Mouse (Mus musculus) intestine, embryonic 16.5 days (tissue): ENCODE measurements around the gene Pi4k2b. TPM values are rescaled to one million over a fixed set of nuclear protein-coding genes. Genes with fewer than 3 reads are reported as not detected.

Source experiments
- ATAC-seq: fragments of 200-750 bp; cut with Nextera tagmentation; 2 replicates; pipeline ENCODE4 v1.8.0; 2017; ENCODE audit warnings: moderate TSS enrichment, moderate library complexity
- H3K27ac ChIP-seq: fragments of 300-500 bp; sonication (generic); 2 replicates; pipeline ENCODE4 v1.5.1; 2014; ENCODE audit warnings: mild to moderate bottlenecking, low read length
- H3K27me3 ChIP-seq: fragments of 300-500 bp; sonication (generic); replicated peaks from 2 replicates; pipeline ENCODE4 v1.6.1; 2014; ENCODE audit warnings: low read length, control low read depth, mixed read lengths; ENCODE audit not compliant: control insufficient read depth, insufficient read depth
- H3K36me3 ChIP-seq: fragments of 300-500 bp; sonication (generic); 2 replicates; pipeline ENCODE4 v1.6.1; 2014; ENCODE audit warnings: low read length, control low read depth; ENCODE audit not compliant: control insufficient read depth, insufficient read depth
- H3K4me1 ChIP-seq: fragments of 300-500 bp; sonication (generic); 2 replicates; pipeline ENCODE4 v1.6.1; 2014; ENCODE audit warnings: low read length, control low read depth, mixed read lengths; ENCODE audit not compliant: control insufficient read depth, insufficient read depth
- H3K4me2 ChIP-seq: fragments of 300-500 bp; sonication (generic); 2 replicates; pipeline ENCODE4 v1.6.1; 2014; ENCODE audit warnings: low read depth, low read length, control low read depth
- H3K4me3 ChIP-seq: fragments of 300-500 bp; sonication (generic); 2 replicates; pipeline ENCODE4 v1.5.1; 2014; ENCODE audit warnings: mild to moderate bottlenecking, low read length
- H3K9ac ChIP-seq: fragments of 300-500 bp; sonication (generic); 2 replicates; pipeline ENCODE4 v1.6.1; 2014; ENCODE audit warnings: low read depth, low read length
- H3K9me3 ChIP-seq: fragments of 300-500 bp; sonication (generic); 2 replicates; pipeline ENCODE4 v1.6.1; 2016; ENCODE audit warnings: low read length, control low read depth; ENCODE audit not compliant: control insufficient read depth
- WGBS: fragments of 180-500 bp; shearing (Covaris S2); extraction: QIAGEN DNeasy Blood & Tissue Kit; methylation state at CpG from one replicate; pipeline ENCODE4 v1.1.7; 2014; 5-methylcytosine and 5-hydroxymethylcytosine counted together
- polyA plus RNA-seq: library from polyadenylated mRNA; unstranded; fragments of >200 nt; fragmentation: Nextera tagmentation; extraction: Ambion mirVana; gene quantifications from 2 replicates; pipeline ENCODE4 v1.2.1, GENCODE M21; 2015

Gene Pi4k2b
- polyA plus RNA-seq, 1 experiment from 2014 or later, result 15.5 TPM

- Histone ChIP-seq H3K36me3 (peaks cover 3% of the 10 kb centered on the region; the same call in 1 of the 2 replicates), H3K9me3 (no peaks in the 10 kb centered on the region), H3K4me1 (no peaks in the 10 kb centered on the region), H3K9ac (no peak overlapping the region), H3K27me3 (no peaks in the 10 kb centered on the region), H3K27ac (no peak overlapping the region), H3K4me2 (no peak overlapping the region), H3K4me3 (no peak overlapping the region)
- no peak for ATAC-seq
- 92% methylated on average over 12 of the region's 12 CpGs for WGBS
Measured at GRCm38 (mm10) chr5:52799274-52799985, 58.1 kb downstream of the Pi4k2b start.

GRCm38 (mm10) chr5:52805801-52806200, 64.4 kb downstream of the Pi4k2b start:
- Histone ChIP-seq H3K9me3 (no peaks in the 10 kb centered on the region), H3K9ac (no peak overlapping the region), H3K4me1 (no peaks in the 10 kb centered on the region), H3K4me3 (no peak overlapping the region), H3K4me2 (no peak overlapping the region), H3K27me3 (no peaks in the 10 kb centered on the region), H3K36me3 (no peaks in the 10 kb centered on the region), H3K27ac (no peak overlapping the region)
- no peak for ATAC-seq
- 72% methylated on average over 4 of the region's 4 CpGs for WGBS

- no peaks in the 10 kb centered on the region for H3K4me1 ChIP-seq
- H3K9ac ChIP-seq, result no peak overlapping the region
- 78% methylated on average over 8 of the region's 8 CpGs for WGBS
- H3K9me3 ChIP-seq, result no peaks in the 10 kb centered on the region
- no peak overlapping the region for H3K4me3 ChIP-seq
- no peaks in the 10 kb centered on the region for H3K27me3 ChIP-seq
- no peak for ATAC-seq
- H3K27ac ChIP-seq, result no peak overlapping the region
- H3K36me3 ChIP-seq, result no peaks in the 10 kb centered on the region
- H3K4me2 ChIP-seq, result no peak overlapping the region
Measured at GRCm38 (mm10) chr5:52806349-52806748, 65.0 kb downstream of the Pi4k2b start.

- Histone ChIP-seq H3K27ac (no peak overlapping the region), H3K4me1 (no peaks in the 10 kb centered on the region), H3K4me3 (no peak overlapping the region), H3K9ac (no peak overlapping the region), H3K4me2 (no peak overlapping the region), H3K9me3 (no peaks in the 10 kb centered on the region), H3K36me3 (no peaks in the 10 kb centered on the region), H3K27me3 (no peaks in the 10 kb centered on the region)
- ATAC-seq, result no peak
- 83% methylated on average over 7 of the region's 7 CpGs for WGBS
Measured at GRCm38 (mm10) chr5:52807030-52807429, 65.7 kb downstream of the Pi4k2b start.

DNA sequence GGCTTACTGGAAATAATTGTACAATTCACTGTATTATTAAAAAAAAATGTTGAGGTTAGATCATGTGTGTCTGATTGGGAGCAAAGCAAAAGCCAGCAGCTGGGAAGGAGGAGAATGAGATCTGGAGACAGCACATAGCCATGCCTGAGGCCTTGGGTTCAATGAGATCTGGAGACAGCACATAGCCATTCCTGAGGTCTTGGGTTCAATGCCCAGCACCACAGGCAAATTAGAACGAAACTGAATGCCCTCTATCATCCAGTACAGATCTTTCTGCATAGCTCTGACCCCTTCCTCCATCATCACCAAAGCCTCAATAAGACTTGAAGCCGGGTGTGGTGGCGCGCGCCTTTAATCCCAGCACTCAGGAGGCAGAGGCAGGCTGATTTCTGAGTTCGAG, 69.1 kb downstream of the Pi4k2b start:
- H3K4me3 ChIP-seq, result no peak overlapping the region
- ATAC-seq, result no peak
- no peaks in the 10 kb centered on the region for H3K27me3 ChIP-seq
- WGBS, result 88% methylated on average over 6 of the region's 6 CpGs
- H3K27ac ChIP-seq, result no peak overlapping the region
- no peaks in the 10 kb centered on the region for H3K9me3 ChIP-seq
- H3K36me3 ChIP-seq, result no peaks in the 10 kb centered on the region
- H3K4me2 ChIP-seq, result no peak overlapping the region
- H3K9ac ChIP-seq, result no peak overlapping the region
- H3K4me1 ChIP-seq, result no peaks in the 10 kb centered on the region

DNA sequence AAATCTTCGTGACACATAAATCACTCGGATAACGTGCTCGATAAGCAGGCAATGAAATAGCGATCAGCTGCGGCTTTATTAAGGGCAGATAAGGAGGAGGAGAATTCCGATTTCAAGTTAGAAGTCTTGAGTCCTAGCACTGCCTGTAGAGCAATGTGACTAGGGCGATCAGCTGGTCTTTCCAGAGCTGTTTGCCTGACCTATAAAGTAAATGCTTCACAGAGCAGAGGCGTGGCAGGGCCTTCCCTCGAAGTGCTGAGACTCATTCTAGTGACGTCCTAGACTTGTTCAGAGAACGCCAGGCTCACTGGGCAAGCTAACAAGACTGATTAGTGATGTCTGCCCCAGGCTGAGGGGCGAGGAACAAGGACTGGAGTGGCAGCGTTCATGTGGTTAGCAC, 69.7 kb downstream of the Pi4k2b start:
- no peaks in the 10 kb centered on the region for H3K27me3 ChIP-seq
- no peaks in the 10 kb centered on the region for H3K4me1 ChIP-seq
- no peak overlapping the region for H3K4me3 ChIP-seq
- peak; percentile 90 for ATAC-seq
- no peaks in the 10 kb centered on the region for H3K9me3 ChIP-seq
- WGBS, result 68% methylated on average over 14 of the region's 14 CpGs
- peaks cover 2% of the 10 kb centered on the region; the same call in 1 of the 2 replicates for H3K36me3 ChIP-seq
- no peak overlapping the region for H3K4me2 ChIP-seq
- no peak overlapping the region for H3K27ac ChIP-seq
- no peak overlapping the region for H3K9ac ChIP-seq

DNA sequence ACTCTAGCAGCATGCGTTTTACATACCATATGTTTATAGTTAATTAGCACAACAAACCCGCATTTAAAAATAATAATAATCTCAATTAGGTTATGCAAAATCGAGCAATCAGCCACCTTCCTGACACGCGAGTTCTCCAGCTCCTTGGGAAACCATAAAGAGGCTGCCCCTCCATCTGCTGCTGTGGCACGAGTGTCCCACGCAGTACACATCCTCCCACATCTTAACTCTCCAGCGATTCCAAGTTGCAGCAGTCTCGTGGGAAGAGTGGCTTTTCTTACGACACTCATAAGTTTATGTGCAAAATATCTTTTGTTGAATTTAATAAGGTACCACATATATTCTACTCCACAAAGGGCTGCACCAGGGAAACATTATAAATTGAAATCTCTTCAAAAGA, 71.1 kb downstream of the Pi4k2b start:
- peaks cover 2% of the 10 kb centered on the region; the same call in 1 of the 2 replicates for H3K36me3 ChIP-seq
- H3K9ac ChIP-seq, result no peak overlapping the region
- H3K27ac ChIP-seq, result no peak overlapping the region
- no peak for ATAC-seq
- H3K4me2 ChIP-seq, result no peak overlapping the region
- WGBS, result 88% methylated on average over 10 of the region's 10 CpGs
- no peaks in the 10 kb centered on the region for H3K4me1 ChIP-seq
- no peaks in the 10 kb centered on the region for H3K9me3 ChIP-seq
- H3K4me3 ChIP-seq, result no peak overlapping the region
- H3K27me3 ChIP-seq, result no peaks in the 10 kb centered on the region

DNA sequence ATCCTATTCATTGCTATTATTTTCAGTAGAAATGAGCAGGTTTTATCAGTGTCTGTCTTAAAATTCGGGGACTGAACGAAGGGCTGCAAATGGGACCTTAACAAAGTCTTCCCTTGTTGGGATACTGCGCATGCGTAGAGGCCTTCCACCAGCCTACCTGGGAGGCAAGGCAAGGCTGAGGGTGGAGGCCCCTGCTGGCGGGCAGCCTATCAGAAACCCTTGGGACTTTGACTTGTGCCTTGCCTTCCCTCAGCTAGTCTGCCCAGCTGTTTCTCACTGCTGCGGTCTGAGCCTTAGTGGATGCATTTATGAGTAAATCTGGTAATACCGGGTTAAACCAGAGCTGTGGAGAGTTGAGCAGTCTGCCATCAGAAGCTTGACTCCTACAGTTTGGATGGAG, 71.9 kb downstream of the Pi4k2b start:
- H3K9ac ChIP-seq, result no peak overlapping the region

GRCm38 (mm10) chr5:52818676-52819075, 77.3 kb downstream of the Pi4k2b start:
- Histone ChIP-seq H3K36me3 (peaks cover 9% of the 10 kb centered on the region), H3K4me3 (no peak overlapping the region), H3K9me3 (no peaks in the 10 kb centered on the region), H3K4me1 (no peaks in the 10 kb centered on the region), H3K27ac (no peak overlapping the region), H3K27me3 (no peaks in the 10 kb centered on the region), H3K9ac (no peak overlapping the region), H3K4me2 (no peak overlapping the region)
- ATAC-seq, result no peak
- 89% methylated on average over 7 of the region's 7 CpGs for WGBS

More for the DNA sequence above, 71.9 kb downstream of the Pi4k2b start:
- ATAC-seq, result peak; percentile 55; the same call in 1 of the 2 replicates
- Histone ChIP-seq H3K36me3 (peaks cover 2% of the 10 kb centered on the region; the same call in 1 of the 2 replicates), H3K4me2 (no peak overlapping the region), H3K4me3 (no peak overlapping the region), H3K27me3 (no peaks in the 10 kb centered on the region), H3K4me1 (no peaks in the 10 kb centered on the region), H3K27ac (no peak overlapping the region), H3K9me3 (no peaks in the 10 kb centered on the region)
- 93% methylated on average over 7 of the region's 7 CpGs for WGBS
